Mouse (Mus musculus): Measurements from ENCODE around the gene Slc25a17. TPM values are rescaled to one million over a fixed set of nuclear protein-coding genes. Genes with fewer than 3 reads are reported as not detected.

The Slc25a17 gene
- polyA plus RNA-seq (2014; fragmentation: Illumina TruSeq; extraction: RNeasy Lipid Tissue Mini Kit (QIAGEN cat#74804); ENCODE audit: low read depth, low replicate concordance): 243 TPM

DNA sequence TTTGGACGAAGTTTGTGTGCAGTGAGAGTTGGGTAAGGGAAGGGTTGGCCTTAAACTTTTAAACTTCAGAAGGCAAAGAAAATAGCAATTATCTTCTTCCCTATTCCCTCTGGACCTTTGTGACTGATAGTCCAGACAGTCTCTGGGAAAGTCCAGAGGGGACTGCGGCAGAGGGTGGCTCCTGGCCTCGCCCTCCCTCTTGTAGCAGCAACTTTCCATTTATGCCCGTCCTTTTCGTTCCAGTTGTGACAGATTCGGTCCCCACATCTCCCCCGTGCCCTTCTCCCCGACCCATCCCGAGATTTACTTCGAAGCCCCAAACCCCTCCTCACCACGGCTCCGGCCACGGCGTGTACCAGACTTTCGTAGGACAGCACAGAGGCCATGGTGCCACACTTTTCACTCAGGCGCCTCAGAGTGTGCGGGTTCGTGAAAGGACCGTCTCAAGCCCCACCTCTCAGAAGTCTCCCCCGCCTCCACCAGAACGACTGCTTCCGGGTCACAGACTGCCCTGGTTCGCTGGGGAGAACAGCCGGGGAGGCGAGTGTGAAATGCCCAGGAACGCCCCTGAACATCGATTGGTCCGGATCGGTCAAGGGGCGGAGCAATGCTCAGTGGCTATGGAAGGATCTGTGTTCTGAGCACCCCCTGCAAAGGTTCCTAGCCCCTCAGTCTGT lies at the start of gene Slc25a17:
Gene Slc25a17, minus strand, starts transcription at position 468 of the 677 bp plus-strand sequence.

DNA sequence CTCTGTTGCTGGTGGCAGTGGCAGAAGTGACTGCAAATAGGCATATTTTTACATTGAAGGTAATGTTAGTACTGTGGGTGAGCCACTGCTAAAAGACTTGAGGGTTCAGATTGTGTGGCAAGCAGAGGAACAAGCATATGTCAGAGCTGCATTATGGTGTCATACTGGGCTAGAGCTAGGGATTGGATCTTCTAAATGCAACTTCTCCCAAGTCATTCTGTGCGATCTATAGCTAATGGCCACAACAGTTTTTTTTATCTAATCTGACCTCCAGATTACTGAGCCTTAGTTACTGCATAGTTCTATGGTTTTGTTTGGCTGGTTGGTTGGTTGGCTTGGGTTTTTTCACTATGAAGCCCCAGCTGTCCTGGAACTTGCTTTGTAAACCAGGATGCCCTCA lies 47.6 kb upstream of the Slc25a17 start, which contains the start of gene Dnajb7:
Gene Dnajb7, minus strand, starts transcription at position 101 of the 400 bp plus-strand sequence.

GRCm38 (mm10) chr15:81399638-81400315 lies 39.2 kb upstream of the Slc25a17 start, which contains the start of the genes St13 and Xpnpep3:
TSS of gene St13 (minus strand) at chr15:81400077.
TSS of gene Xpnpep3 (plus strand) at chr15:81400138.

Other genes starting within 250 kb of the Slc25a17 start
- gene Mrtfa, start 170.1 kb downstream of the Slc25a17 start, polyA plus RNA-seq (2014; fragmentation: Illumina TruSeq; extraction: RNeasy Lipid Tissue Mini Kit (QIAGEN cat#74804); ENCODE audit: low read depth, low replicate concordance): 0.36 TPM
- gene Mchr1, start 125.3 kb downstream of the Slc25a17 start, polyA plus RNA-seq (2014; fragmentation: Illumina TruSeq; extraction: RNeasy Lipid Tissue Mini Kit (QIAGEN cat#74804); ENCODE audit: low read depth, low replicate concordance): not detected
- 550 TPM for gene St13, start 39.3 kb upstream of the Slc25a17 start, polyA plus RNA-seq (2014; fragmentation: Illumina TruSeq; extraction: RNeasy Lipid Tissue Mini Kit (QIAGEN cat#74804); ENCODE audit: low read depth, low replicate concordance)
- 12.0 TPM for gene Xpnpep3, start 39.3 kb upstream of the Slc25a17 start, polyA plus RNA-seq (2014; fragmentation: Illumina TruSeq; extraction: RNeasy Lipid Tissue Mini Kit (QIAGEN cat#74804); ENCODE audit: low read depth, low replicate concordance)
- gene Dnajb7, start 47.5 kb upstream of the Slc25a17 start, polyA plus RNA-seq (2014; fragmentation: Illumina TruSeq; extraction: RNeasy Lipid Tissue Mini Kit (QIAGEN cat#74804); ENCODE audit: low read depth, low replicate concordance): 0.89 TPM
- 130 TPM for gene Rbx1, start 105.5 kb upstream of the Slc25a17 start, polyA plus RNA-seq (2014; fragmentation: Illumina TruSeq; extraction: RNeasy Lipid Tissue Mini Kit (QIAGEN cat#74804); ENCODE audit: low read depth, low replicate concordance)
- gene Ep300, start 224.5 kb upstream of the Slc25a17 start, polyA plus RNA-seq (2014; fragmentation: Illumina TruSeq; extraction: RNeasy Lipid Tissue Mini Kit (QIAGEN cat#74804); ENCODE audit: low read depth, low replicate concordance): 67.4 TPM

All from kidney, adult 10 weeks (tissue).